Mouse (Mus musculus) ES-CJ7 (cell line): ENCODE data around the gene Rbp3.

Experiments used
- DNase-seq: peaks from one replicate; pipeline ENCODE4 v3.0.0; 2011; ENCODE audit warnings: low read depth, low spot score

Gene Rbp3

GRCm38 (mm10) chr14:33974752-33975151, 20.9 kb downstream of the Rbp3 start:
- no peak for DNase-seq

- DNase-seq: no peak
These were observed 23.9 kb downstream of the Rbp3 start for GRCm38 (mm10) chr14:33977748-33978147.

GRCm38 (mm10) chr14:33978604-33979059, 24.8 kb downstream of the Rbp3 start, which contains the start of gene Zfp488:
TSS of gene Zfp488 (minus strand) at chr14:33978764.
- peak; percentile 24 for DNase-seq

GRCm38 (mm10) chr14:33989201-33989600, 35.4 kb downstream of the Rbp3 start:
- peak; percentile 25 for DNase-seq

GRCm38 (mm10) chr14:33991971-33992370, 38.2 kb downstream of the Rbp3 start:
- no peak for DNase-seq

GRCm38 (mm10) chr14:33993051-33993450, 39.2 kb downstream of the Rbp3 start:
- no peak for DNase-seq

GRCm38 (mm10) chr14:33993521-33994289, 39.9 kb downstream of the Rbp3 start:
- no peak for DNase-seq

GRCm38 (mm10) chr14:33997427-33997826, 43.6 kb downstream of the Rbp3 start:
- DNase-seq: no peak

GRCm38 (mm10) chr14:34000076-34000475, 46.3 kb downstream of the Rbp3 start:
- DNase-seq: no peak

GRCm38 (mm10) chr14:34001445-34001844, 47.6 kb downstream of the Rbp3 start:
- no peak for DNase-seq

- no peak for DNase-seq
These were observed 48.6 kb downstream of the Rbp3 start for GRCm38 (mm10) chr14:34002358-34002757.
